Mouse (Mus musculus): ENCODE results near the gene Bad.

GRCm38 (mm10) chr19:6995255-6995991 lies 53.8 kb downstream of the Bad start:
- no peak for TF ChIP-seq CTCF (IDR thresholded peaks at IDR 0.05; ENCODE audit: low read depth)
- no peak for TF ChIP-seq EP300 (IDR thresholded peaks at IDR 0.05; ENCODE audit: low read depth)

All from heart, postnatal 0 days (tissue).